Mouse (Mus musculus) A20 (cell line): ENCODE results near the gene Gpx2.

Experiments
- DNase-seq: peaks from one replicate; pipeline ENCODE4 v3.0.0-alpha.2; 2011; ENCODE audit warnings: low read depth, low spot score

Gene Gpx2

GRCm38 (mm10) chr12:76795350-76795749, at the start of gene Gpx2:
Gene Gpx2, minus strand, starts transcription at chr12:76795554.
- DNase-seq, result no peak

- no peak for DNase-seq
Measured at GRCm38 (mm10) chr12:76844346-76845061, 49.1 kb upstream of the Gpx2 start.

GRCm38 (mm10) chr12:76840081-76840480, 44.7 kb upstream of the Gpx2 start:
- no peak for DNase-seq

GRCm38 (mm10) chr12:76839298-76839697, 43.9 kb upstream of the Gpx2 start:
- DNase-seq, result no peak

GRCm38 (mm10) chr12:76837844-76838650, 42.7 kb upstream of the Gpx2 start:
- DNase-seq, result peak; percentile 35

- peak; percentile 99 for DNase-seq
Measured at GRCm38 (mm10) chr12:76837101-76837843, 41.9 kb upstream of the Gpx2 start.

GRCm38 (mm10) chr12:76832704-76833103, 37.4 kb upstream of the Gpx2 start:
- DNase-seq, result peak; percentile 57

- DNase-seq, result no peak
Measured at GRCm38 (mm10) chr12:76825283-76825682, 29.9 kb upstream of the Gpx2 start.

GRCm38 (mm10) chr12:76822651-76823041, 27.3 kb upstream of the Gpx2 start, which contains the start of gene Rab15:
Gene Rab15, minus strand, starts transcription at chr12:76822908.
- no peak for DNase-seq

- no peak for DNase-seq
Measured at GRCm38 (mm10) chr12:76822002-76822650, 26.8 kb upstream of the Gpx2 start.

- DNase-seq, result no peak
Measured at GRCm38 (mm10) chr12:76820615-76821014, 25.3 kb upstream of the Gpx2 start.

- no peak for DNase-seq
Measured at GRCm38 (mm10) chr12:76819816-76820215, 24.5 kb upstream of the Gpx2 start.

- no peak for DNase-seq
Measured at GRCm38 (mm10) chr12:76818908-76819307, 23.6 kb upstream of the Gpx2 start.

GRCm38 (mm10) chr12:76818120-76818519, 22.8 kb upstream of the Gpx2 start:
- no peak for DNase-seq

GRCm38 (mm10) chr12:76817176-76817575, 21.8 kb upstream of the Gpx2 start:
- no peak for DNase-seq

- DNase-seq, result no peak
Measured at GRCm38 (mm10) chr12:76816720-76817119, 21.4 kb upstream of the Gpx2 start.

GRCm38 (mm10) chr12:76814120-76814519, 18.8 kb upstream of the Gpx2 start:
- no peak for DNase-seq

- no peak for DNase-seq
Measured at GRCm38 (mm10) chr12:76813543-76813942, 18.2 kb upstream of the Gpx2 start.

- no peak for DNase-seq
Measured at GRCm38 (mm10) chr12:76811006-76811405, 15.7 kb upstream of the Gpx2 start.

- no peak for DNase-seq
Measured at GRCm38 (mm10) chr12:76810491-76810890, 15.1 kb upstream of the Gpx2 start.

- DNase-seq, result no peak
Measured at GRCm38 (mm10) chr12:76807796-76808195, 12.4 kb upstream of the Gpx2 start.
